Mouse (Mus musculus) granulocyte monocyte progenitor cell, adult 5-6 weeks (primary cell): Measurements from ENCODE around the gene Ccdc183. TPM values are rescaled to one million over a fixed set of nuclear protein-coding genes. Genes with fewer than 3 reads are reported as not detected.

Experiments used
- ATAC-seq: replicated peaks from 2 replicates; pipeline ENCODE4 v1.8.0; 2016; ENCODE audit warnings: mild to moderate bottlenecking, moderate TSS enrichment, inconsistent platforms; ENCODE audit not compliant: poor library complexity, severe bottlenecking
- total RNA-seq, 2 experiments: library from RNA; stranded (forward) in 1 of 2; stranded (reverse) in 1 of 2; fragments of 200-712, 200-1000 nt in 1 of 2; fragments of >200 nt in 1 of 2; fragmentation: Nextera tagmentation in 1 of 2; gene quantifications; 2 replicates each; pipeline ENCODE4 v1.2.3; 2014 to 2017

Ccdc183 gene
- total RNA-seq (2014; fragmentation: Nextera tagmentation) (not detected in 2 replicates), total RNA-seq (2017) (not detected in 2 replicates)

DNA sequence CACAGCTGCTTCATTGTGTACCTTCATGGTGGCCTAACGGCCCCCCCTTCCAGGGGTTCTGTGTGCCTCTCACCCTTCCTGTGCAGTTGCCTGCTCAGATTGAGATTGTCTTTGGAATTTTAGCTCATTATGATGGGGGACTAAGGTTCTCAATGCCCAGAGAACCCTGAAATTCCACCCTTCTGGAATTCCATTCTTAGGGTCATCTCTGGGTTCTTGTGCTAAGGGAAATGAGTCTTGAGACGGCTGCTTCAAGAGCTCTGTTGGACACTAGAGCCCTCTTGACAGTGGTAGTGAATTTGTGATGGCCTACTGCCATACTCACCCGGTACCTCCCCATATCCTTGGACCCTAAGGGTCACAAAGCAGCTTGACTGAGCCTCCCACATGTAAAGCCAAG lies at the start of gene Ccdc183:
Gene Ccdc183, minus strand, starts transcription at position 101 of the 400 bp plus-strand sequence.
- ATAC-seq, result no peak

GRCm38 (mm10) chr2:25666516-25666915 lies 49.0 kb upstream of the Ccdc183 start:
- ATAC-seq, result no peak

DNA sequence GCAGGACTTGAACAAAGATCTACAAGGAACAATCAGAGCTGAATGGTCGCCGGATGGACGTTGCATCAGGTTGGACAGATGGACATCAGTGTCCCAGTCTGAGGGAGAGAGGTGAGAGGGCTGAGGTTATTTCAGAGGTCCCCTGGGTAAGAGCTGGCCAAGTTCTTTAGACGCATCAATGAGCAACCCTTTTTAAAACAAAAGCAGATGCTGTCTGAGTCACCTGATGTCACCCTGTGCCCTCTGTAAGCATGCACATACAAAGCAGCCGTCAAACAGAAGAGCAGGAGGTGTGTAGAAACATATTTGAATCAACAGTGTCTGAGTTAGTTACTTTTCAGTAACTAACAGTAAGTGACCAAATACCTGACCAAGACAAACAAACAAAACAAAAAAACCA lies 46.6 kb upstream of the Ccdc183 start:
- ATAC-seq, result no peak

- ATAC-seq, result 0 out of 2 replicates have a peak, but pooled peaks have one; percentile 27
Measured at GRCm38 (mm10) chr2:25663511-25663910, 46.0 kb upstream of the Ccdc183 start.

DNA sequence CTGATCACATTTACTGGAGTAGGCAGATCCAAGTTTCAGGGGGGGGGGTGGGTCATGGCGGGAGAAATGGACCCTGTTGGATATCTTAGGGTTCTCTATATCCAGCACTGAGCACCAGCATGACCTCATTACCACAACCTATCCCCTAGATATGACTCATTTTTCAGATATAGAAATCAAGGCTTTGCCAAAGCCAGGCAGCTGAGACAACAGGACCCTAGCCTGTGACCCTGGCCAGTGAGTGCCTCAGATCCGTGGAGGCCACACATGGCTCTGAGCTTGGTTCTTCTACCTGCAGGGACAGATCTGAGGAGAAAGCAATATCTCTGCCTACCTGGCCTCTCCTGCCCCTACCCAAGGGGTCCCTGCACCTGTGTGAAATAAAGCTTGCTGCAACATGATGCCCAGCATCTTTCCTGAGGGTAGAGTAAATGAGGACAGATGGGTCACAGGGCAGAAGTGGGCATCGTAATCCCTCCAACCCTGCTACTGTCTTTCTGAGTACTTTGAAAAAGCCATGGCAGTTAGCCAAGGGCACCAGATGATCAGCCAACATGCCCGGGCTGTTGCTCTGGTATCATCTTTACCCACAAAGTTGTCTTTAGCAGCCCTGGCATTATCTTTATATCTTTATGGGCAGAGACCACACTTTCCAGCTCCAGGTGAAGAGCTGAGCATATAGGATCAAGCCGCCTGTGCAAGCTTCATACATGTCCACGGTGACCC lies 43.9 kb upstream of the Ccdc183 start:
- ATAC-seq, result no peak

DNA sequence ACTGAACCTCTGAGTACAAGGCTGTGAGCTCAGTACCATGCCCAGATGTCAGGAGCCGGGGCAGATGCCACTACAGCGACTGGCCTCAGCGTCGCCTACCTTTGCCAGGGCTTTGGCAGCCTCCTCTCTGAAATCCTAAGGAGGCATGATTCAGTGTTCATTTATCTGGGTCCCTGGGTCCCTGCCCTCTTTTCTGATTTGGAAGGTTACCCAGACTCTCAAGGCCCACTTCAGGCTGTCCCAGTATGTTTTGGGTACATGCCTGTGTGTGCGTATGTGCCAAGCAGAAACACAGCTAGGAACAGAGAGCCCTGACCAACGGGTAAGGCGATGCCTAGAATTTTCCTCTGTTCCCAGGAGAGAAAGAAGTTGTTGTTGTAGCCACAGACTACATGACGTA lies 42.8 kb upstream of the Ccdc183 start:
- no peak for ATAC-seq

- no peak for ATAC-seq
Measured at GRCm38 (mm10) chr2:25657652-25658051, 40.2 kb upstream of the Ccdc183 start, which contains the start of gene Lcn5. Lcn5 (plus strand) TSS chr2:25657952.

DNA sequence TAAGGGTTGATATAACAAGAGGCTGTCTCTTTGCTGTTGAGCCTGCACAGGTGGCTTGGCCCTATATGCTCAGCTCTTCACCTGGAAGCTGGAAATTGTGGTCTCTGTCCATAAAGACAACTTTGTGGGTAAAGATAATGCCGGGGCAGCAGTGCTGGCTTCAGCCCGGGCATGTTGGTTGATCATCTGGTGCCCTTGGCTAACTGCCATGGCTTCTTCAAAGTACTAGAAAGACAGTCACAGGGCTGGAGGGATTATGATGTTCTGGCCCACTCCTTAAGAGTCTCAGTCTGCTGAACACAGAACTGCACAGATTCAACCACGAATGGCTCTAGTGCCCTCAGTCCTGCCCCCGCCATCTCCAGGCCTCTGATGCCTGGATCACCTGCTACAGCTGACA lies 39.8 kb upstream of the Ccdc183 start:
- ATAC-seq, result no peak

DNA sequence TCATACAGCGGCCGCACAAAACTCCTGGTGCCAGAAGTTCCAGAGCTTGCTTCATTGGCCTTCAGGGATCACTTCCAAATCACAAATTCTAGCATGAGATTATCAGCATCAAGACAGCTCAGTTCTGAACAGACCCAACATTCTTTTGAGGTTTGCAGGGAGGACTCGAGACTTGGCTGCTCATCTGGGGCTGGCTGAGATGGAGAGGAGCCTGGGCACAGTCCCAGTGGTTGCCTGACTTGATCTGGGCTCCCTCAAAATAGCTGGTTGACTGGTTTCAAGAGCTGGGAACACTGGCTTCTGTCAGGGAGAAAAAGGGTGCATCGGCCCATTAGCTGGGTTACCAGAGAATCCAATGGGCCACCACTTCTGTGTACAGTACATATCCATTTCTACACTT lies 39.2 kb upstream of the Ccdc183 start:
- no peak for ATAC-seq

- ATAC-seq, result no peak
Measured at GRCm38 (mm10) chr2:25654502-25654901, 37.0 kb upstream of the Ccdc183 start.

DNA sequence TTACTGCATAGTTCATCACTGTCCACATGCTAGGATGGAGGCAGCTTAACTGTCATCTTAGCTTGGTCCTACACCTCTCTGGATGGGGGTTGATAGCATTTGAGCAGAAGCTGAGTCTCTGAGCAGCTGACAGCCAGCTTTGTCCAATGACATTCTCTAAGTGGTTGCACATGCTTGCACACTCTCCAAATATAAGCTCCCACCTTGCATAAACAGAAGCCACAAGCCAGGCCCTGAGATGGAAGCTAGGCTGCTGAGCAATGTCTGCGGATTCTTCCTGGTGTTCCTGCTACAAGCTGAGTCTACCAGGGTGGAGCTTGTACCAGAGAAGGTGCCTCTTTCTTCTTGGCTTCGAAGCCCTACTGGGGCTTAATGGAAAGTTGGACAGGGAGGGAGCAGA lies 35.4 kb upstream of the Ccdc183 start, which contains the start of gene Lcn8:
Gene Lcn8, plus strand, starts transcription at position 219 of the 400 bp plus-strand sequence.
- no peak for ATAC-seq

GRCm38 (mm10) chr2:25639890-25640289 lies 22.4 kb upstream of the Ccdc183 start:
- no peak for ATAC-seq

DNA sequence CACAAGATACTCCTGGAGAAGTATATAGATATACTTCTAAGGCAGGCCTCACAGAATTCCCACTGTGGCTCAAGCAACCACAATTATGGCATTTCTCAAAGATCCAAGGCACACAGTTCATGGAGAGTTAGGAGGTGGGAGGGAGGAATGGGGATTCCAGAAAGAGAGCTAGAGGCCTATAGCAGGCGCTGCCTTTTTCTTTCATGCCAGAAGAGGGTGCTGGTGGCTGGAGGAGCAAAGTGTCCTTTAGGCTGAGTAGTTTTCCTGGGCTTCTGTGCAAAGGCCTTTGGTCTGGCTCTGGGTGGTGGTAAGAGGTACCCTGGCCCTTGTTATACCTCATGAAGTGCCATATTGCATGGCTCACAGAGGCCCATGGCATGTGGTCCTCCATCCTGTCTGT lies 16.6 kb upstream of the Ccdc183 start:
- ATAC-seq, result no peak

GRCm38 (mm10) chr2:25633616-25634015 lies 16.1 kb upstream of the Ccdc183 start:
- ATAC-seq, result no peak

GRCm38 (mm10) chr2:25628738-25629137 lies 11.3 kb upstream of the Ccdc183 start:
- no peak for ATAC-seq

GRCm38 (mm10) chr2:25627811-25628210 lies 10.3 kb upstream of the Ccdc183 start, which contains the start of gene Fcna:
Fcna (minus strand) TSS chr2:25628030.
- ATAC-seq, result no peak

- no peak for ATAC-seq
Measured at GRCm38 (mm10) chr2:25625986-25626385, 8.5 kb upstream of the Ccdc183 start.

GRCm38 (mm10) chr2:25621229-25622200 lies 4.0 kb upstream of the Ccdc183 start, which contains the start of gene Tmem141:
Tmem141 (minus strand) TSS chr2:25622005.
- peak; percentile 89 for ATAC-seq

DNA sequence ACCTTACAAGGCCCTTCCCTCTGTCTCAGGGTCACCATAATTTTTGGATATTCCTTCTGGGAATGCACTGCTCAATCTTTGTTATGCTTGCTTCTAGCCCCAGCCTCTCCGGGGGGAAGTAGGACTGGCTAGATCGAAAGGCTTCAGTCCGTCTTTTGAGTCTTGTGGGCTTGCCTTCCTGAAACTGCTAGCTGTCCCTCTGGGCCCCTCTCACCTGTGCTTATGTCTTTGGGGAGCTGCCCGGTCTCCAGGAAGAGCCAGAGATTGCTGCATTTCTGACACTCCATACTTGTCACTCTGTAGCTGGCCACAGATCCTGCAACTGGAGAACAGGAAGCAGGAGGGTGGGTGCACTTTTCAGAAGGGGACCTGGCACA lies 3.4 kb upstream of the Ccdc183 start:
- peak; percentile 17 for ATAC-seq

DNA sequence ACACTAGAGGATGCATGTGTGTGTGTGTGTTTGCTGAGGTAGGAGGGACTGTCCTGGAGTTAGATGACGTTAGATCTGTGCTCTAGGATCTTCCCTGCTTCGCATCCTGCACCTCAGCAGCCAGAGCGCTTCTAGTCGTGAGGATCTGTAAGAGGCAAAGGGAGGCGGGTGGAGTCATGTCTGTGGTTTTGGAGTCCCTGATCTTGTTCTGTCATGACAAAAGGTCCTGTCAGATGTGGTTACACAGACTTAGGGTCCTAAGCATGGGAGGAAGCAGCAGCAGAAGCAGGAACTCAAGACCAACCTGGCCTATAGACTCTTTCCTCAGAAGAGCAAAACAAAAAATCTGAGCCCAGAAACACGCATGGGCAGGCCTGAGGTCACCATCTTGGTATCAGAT lies 2.9 kb upstream of the Ccdc183 start:
- ATAC-seq, result no peak

DNA sequence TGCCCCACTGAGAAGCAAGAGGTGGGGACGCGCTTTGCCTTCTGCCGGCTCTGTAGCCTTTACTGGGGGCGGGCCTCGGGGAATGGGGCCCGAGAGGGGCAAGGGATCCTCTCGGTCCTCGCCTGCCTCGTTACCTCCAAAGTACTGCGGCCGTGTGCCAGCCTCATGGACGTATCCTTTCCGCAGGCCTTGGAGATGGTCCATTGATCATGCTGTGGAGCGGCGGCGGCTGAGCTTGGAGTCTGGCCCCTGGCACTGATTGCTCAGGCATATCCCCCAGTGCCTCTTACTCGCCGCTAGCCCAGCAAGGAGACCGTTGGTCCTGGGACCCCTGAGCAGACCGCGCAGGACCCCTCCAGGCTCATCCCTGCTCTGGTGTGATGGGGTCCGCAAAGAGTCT lies 1.1 kb downstream of the Ccdc183 start:
- ATAC-seq, result no peak
